Mouse (Mus musculus): Measurements from ENCODE around the gene Nodal.

DNA sequence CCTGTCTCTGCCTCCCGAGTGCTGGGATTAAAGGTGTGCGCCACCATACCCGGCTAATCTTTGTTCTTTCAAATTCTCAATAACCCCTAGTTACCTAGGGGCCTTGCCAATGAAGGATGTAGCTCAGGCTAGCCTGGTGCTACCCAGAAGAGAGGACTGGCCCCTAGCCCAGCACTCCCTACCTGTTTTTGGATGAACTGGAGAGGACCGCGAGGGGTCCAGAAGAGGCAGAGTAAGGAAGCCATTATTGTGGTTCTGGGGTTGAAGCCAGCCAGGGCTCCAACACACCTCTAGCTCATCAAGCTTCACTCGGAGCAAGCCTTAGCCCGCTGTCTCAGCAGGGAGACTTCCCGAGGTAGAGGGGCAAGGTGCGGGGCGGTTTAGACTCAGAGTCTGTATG lies at the start of gene Nodal:
- TF ChIP-seq CTCF (IDR thresholded peaks at IDR 0.05; ENCODE audit: borderline replicate concordance, control insufficient read depth, extremely low read depth, insufficient read depth, low read length, poor library complexity) = no peak
- TF ChIP-seq POLR2A (IDR thresholded peaks at IDR 0.05; ENCODE audit: control insufficient read depth, extremely low read depth, insufficient read depth, low read length, poor library complexity) = no peak

Data from thymus, adult 2 months (tissue).